Mouse (Mus musculus) colon, adult 2 months (tissue): Measurements from ENCODE around the gene Olfr124. TPM values are rescaled to one million over a fixed set of nuclear protein-coding genes. Genes with fewer than 3 reads are reported as not detected.

Source experiments
- polyA plus RNA-seq: library from polyadenylated mRNA; depleted of rRNA; stranded (reverse); fragments of >200 nt; gene quantifications from 2 replicates; pipeline ENCODE4 v1.2.3, GENCODE M21; 2012; rRNA removed

The Olfr124 gene
- polyA plus RNA-seq: not detected in 2 replicates

GRCm38 (mm10) chr17:37799588-37799987, at the start of gene Olfr124:
Gene Olfr124 (plus strand): TSS chr17:37799888.

GRCm38 (mm10) chr17:37768307-37768706, 31.4 kb upstream of the Olfr124 start, which contains the start of gene Olfr122:
Gene Olfr122 (plus strand): TSS chr17:37768607.

DNA sequence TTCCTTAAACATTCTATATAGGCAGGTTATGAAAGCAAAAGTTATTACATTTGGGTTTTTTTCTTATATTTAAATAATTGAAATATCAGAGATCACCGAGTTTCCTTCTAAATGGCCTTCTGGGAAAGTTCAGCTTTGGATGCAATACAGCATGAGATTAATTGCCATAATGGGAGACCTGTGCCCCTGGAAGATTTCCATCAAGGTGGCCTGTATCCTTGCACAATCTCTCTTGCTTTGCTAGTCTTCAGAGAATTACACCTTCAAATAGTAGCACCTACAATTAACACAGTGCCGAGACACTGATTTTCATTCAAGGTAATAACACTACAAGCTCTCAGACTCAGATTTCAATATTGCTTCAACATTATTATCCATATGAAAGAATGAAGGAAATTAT, 6.5 kb upstream of the Olfr124 start, which contains the start of gene Olfr123:
Olfr123 (plus strand) TSS at position 301 of the 400 bp plus-strand sequence.

DNA sequence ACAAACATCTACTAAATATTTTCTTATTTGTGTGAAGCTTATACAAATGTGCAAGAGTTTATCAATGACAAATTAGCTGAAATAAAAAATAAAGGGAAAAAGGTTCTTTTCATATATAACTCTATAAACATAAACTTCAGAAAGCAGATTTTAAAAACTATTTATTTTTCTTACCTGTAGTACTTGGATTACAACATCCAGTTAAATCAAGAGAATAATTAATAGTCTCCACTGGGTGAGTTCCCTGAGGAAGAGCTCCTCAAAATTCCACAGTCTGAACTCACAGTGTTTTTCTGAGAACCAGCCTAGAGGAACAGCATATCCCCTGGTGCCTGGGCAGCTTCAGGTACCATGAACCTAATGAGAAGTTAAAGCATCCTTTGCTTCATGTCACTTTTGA, 33.0 kb downstream of the Olfr124 start, which contains the start of gene Olfr125:
Olfr125 (plus strand) TSS at position 301 of the 400 bp plus-strand sequence.

GRCm38 (mm10) chr17:37847183-37847582, 47.5 kb downstream of the Olfr124 start, which contains the start of gene Olfr126:
Gene Olfr126 (plus strand): TSS chr17:37847483.

Other genes starting within 250 kb of the Olfr124 start
- not detected in 2 replicates for gene Olfr112, start 230.4 kb upstream of the Olfr124 start, polyA plus RNA-seq
- gene Olfr113, start 222.2 kb upstream of the Olfr124 start, polyA plus RNA-seq: not detected in 2 replicates
- gene Olfr114, start 207.1 kb upstream of the Olfr124 start, polyA plus RNA-seq: not detected in 2 replicates
- gene Olfr115, start 172.8 kb upstream of the Olfr124 start, polyA plus RNA-seq: not detected in 2 replicates
- gene Olfr116, start 172.7 kb upstream of the Olfr124 start, polyA plus RNA-seq: not detected in 2 replicates
- not detected in 2 replicates for gene Olfr117, start 136.1 kb upstream of the Olfr124 start, polyA plus RNA-seq
- gene Olfr118, start 132.9 kb upstream of the Olfr124 start, polyA plus RNA-seq: not detected in 2 replicates
- not detected in 2 replicates for gene Olfr119, start 103.3 kb upstream of the Olfr124 start, polyA plus RNA-seq
- gene Olfr120, start 78.1 kb upstream of the Olfr124 start, polyA plus RNA-seq: not detected in 2 replicates
- gene Olfr121, start 51.0 kb upstream of the Olfr124 start, polyA plus RNA-seq: not detected in 2 replicates
- gene Olfr122, start 31.3 kb upstream of the Olfr124 start, polyA plus RNA-seq: not detected in 2 replicates
- not detected in 2 replicates for gene Olfr123, start 6.4 kb upstream of the Olfr124 start, polyA plus RNA-seq
- gene Olfr125, start 33.1 kb downstream of the Olfr124 start, polyA plus RNA-seq: not detected in 2 replicates
- not detected in 2 replicates for gene Olfr126, start 47.6 kb downstream of the Olfr124 start, polyA plus RNA-seq
- not detected in 2 replicates for gene Olfr127, start 100.5 kb downstream of the Olfr124 start, polyA plus RNA-seq
- gene Olfr128, start 120.7 kb downstream of the Olfr124 start, polyA plus RNA-seq: not detected in 2 replicates
- not detected in 2 replicates for gene Olfr761, start 153.2 kb downstream of the Olfr124 start, polyA plus RNA-seq